Mouse (Mus musculus): ENCODE data around the gene Pdzk1.

The Pdzk1 gene

GRCm38 (mm10) chr3:96828984-96829383 lies at the start of gene Pdzk1, which contains the start of gene Cd160:
Gene Pdzk1, plus strand, starts transcription at chr3:96829284.
Gene Cd160, minus strand, starts transcription at chr3:96829351.
- DNase-seq (ENCODE audit: low read depth, low spot score): no peak

- DNase-seq (ENCODE audit: low read depth, low spot score): no peak
Measured at GRCm38 (mm10) chr3:96782236-96782635, 46.8 kb upstream of the Pdzk1 start.

- DNase-seq (ENCODE audit: low read depth, low spot score): no peak
Measured at GRCm38 (mm10) chr3:96787784-96788183, 41.3 kb upstream of the Pdzk1 start.

- DNase-seq (ENCODE audit: low read depth, low spot score): no peak
Measured at GRCm38 (mm10) chr3:96788506-96788905, 40.6 kb upstream of the Pdzk1 start.

- no peak for DNase-seq (ENCODE audit: low read depth, low spot score)
Measured at GRCm38 (mm10) chr3:96800254-96800653, 28.8 kb upstream of the Pdzk1 start.

- no peak for DNase-seq (ENCODE audit: low read depth, low spot score)
Measured at GRCm38 (mm10) chr3:96802214-96802613, 26.9 kb upstream of the Pdzk1 start.

- DNase-seq (ENCODE audit: low read depth, low spot score): peak; percentile 65
Measured at GRCm38 (mm10) chr3:96808136-96808535, 20.9 kb upstream of the Pdzk1 start.

GRCm38 (mm10) chr3:96808651-96809050 lies 20.4 kb upstream of the Pdzk1 start:
- no peak for DNase-seq (ENCODE audit: low read depth, low spot score)

GRCm38 (mm10) chr3:96811232-96811631 lies 17.9 kb upstream of the Pdzk1 start:
- no peak for DNase-seq (ENCODE audit: low read depth, low spot score)

- peak; percentile 65 for DNase-seq (ENCODE audit: low read depth, low spot score)
Measured at GRCm38 (mm10) chr3:96812395-96813091, 16.5 kb upstream of the Pdzk1 start.

GRCm38 (mm10) chr3:96813106-96813505 lies 16.0 kb upstream of the Pdzk1 start:
- DNase-seq (ENCODE audit: low read depth, low spot score): no peak

- DNase-seq (ENCODE audit: low read depth, low spot score): no peak
Measured at GRCm38 (mm10) chr3:96813591-96814244, 15.4 kb upstream of the Pdzk1 start.

GRCm38 (mm10) chr3:96814342-96814741 lies 14.7 kb upstream of the Pdzk1 start:
- no peak for DNase-seq (ENCODE audit: low read depth, low spot score)

- no peak for DNase-seq (ENCODE audit: low read depth, low spot score)
Measured at GRCm38 (mm10) chr3:96820116-96820915, 8.8 kb upstream of the Pdzk1 start.

GRCm38 (mm10) chr3:96821581-96821980 lies 7.5 kb upstream of the Pdzk1 start:
- no peak for DNase-seq (ENCODE audit: low read depth, low spot score)

GRCm38 (mm10) chr3:96823701-96824100 lies 5.4 kb upstream of the Pdzk1 start:
- no peak for DNase-seq (ENCODE audit: low read depth, low spot score)

GRCm38 (mm10) chr3:96824614-96825013 lies 4.5 kb upstream of the Pdzk1 start:
- no peak for DNase-seq (ENCODE audit: low read depth, low spot score)

GRCm38 (mm10) chr3:96825261-96825660 lies 3.8 kb upstream of the Pdzk1 start:
- DNase-seq (ENCODE audit: low read depth, low spot score): no peak

- DNase-seq (ENCODE audit: low read depth, low spot score): no peak
Measured at GRCm38 (mm10) chr3:96828308-96828864, 698 bp upstream of the Pdzk1 start.

GRCm38 (mm10) chr3:96829856-96830255 lies 772 bp downstream of the Pdzk1 start:
- no peak for DNase-seq (ENCODE audit: low read depth, low spot score)

- no peak for DNase-seq (ENCODE audit: low read depth, low spot score)
Measured at GRCm38 (mm10) chr3:96832930-96833329, 3.8 kb downstream of the Pdzk1 start.

All from WW6 (cell line).